Mouse (Mus musculus) CH12.LX (cell line): ENCODE measurements around the gene Iqgap1.

Experiments used
- CHD1 ChIP-seq: IDR thresholded peaks from 2 replicates; pipeline ENCODE4 v1.6.1; 2012; ENCODE audit warnings: low read depth, low read length, improper control_type of control experiment, inconsistent platforms
- CHD2 ChIP-seq: IDR thresholded peaks from 2 replicates; pipeline ENCODE4 v1.6.1; 2011; ENCODE audit warnings: low read length, improper control_type of control experiment
- CTCF ChIP-seq, 2 experiments: IDR thresholded peaks in 1 of 2; conservative IDR thresholded peaks in 1 of 2; 2 replicates each; pipeline ENCODE4 v1.5.1; 2011 to 2012; ENCODE audit warnings: low read depth in 2 of 2, low read length in 2 of 2, improper control_type of control experiment in 1 of 2, inconsistent platforms in 1 of 2, mild to moderate bottlenecking in 1 of 2, moderate library complexity in 1 of 2
- ELF1 ChIP-seq: IDR thresholded peaks from 2 replicates; pipeline ENCODE4 v1.6.1; 2014; ENCODE audit warnings: low read depth, mild to moderate bottlenecking, inconsistent platforms, low read length, improper control_type of control experiment
- EP300 ChIP-seq: IDR thresholded peaks from 2 replicates; pipeline ENCODE4 v1.6.1; 2011; ENCODE audit warnings: low read length, improper control_type of control experiment
- MAX ChIP-seq: IDR thresholded peaks from 2 replicates; pipeline ENCODE4 v1.6.1; 2011; ENCODE audit warnings: low read length, improper control_type of control experiment
- MAZ ChIP-seq: IDR thresholded peaks from 2 replicates; pipeline ENCODE4 v1.6.1; 2012; ENCODE audit warnings: low read depth, mild to moderate bottlenecking, inconsistent platforms, low read length, improper control_type of control experiment, moderate library complexity
- MYC ChIP-seq: IDR thresholded peaks from 2 replicates; pipeline ENCODE4 v1.6.1; 2011; ENCODE audit warnings: low read depth, mild to moderate bottlenecking, improper control_type of control experiment, low read length
- POLR2A ChIP-seq: IDR thresholded peaks from 2 replicates; pipeline ENCODE4 v1.6.1; 2011; ENCODE audit warnings: low read depth, mild to moderate bottlenecking, improper control_type of control experiment, low read length
- SMC3 ChIP-seq: IDR thresholded peaks from 2 replicates; pipeline ENCODE4 v1.6.1; 2011; ENCODE audit warnings: low read depth, low read length, improper control_type of control experiment
- UBTF ChIP-seq: IDR thresholded peaks from 2 replicates; pipeline ENCODE4 v1.6.1; 2012; ENCODE audit warnings: low read depth, mild to moderate bottlenecking, inconsistent platforms, low read length, improper control_type of control experiment, moderate library complexity
- USF1 ChIP-seq: IDR thresholded peaks from 2 replicates; pipeline ENCODE4 v1.6.1; 2014; ENCODE audit warnings: low read depth, mild to moderate bottlenecking, inconsistent platforms, low read length, improper control_type of control experiment
- USF2 ChIP-seq: conservative IDR thresholded peaks from 2 replicates; pipeline ENCODE4 v1.6.1; 2011; ENCODE audit warnings: low read depth, low read length, improper control_type of control experiment

DNA sequence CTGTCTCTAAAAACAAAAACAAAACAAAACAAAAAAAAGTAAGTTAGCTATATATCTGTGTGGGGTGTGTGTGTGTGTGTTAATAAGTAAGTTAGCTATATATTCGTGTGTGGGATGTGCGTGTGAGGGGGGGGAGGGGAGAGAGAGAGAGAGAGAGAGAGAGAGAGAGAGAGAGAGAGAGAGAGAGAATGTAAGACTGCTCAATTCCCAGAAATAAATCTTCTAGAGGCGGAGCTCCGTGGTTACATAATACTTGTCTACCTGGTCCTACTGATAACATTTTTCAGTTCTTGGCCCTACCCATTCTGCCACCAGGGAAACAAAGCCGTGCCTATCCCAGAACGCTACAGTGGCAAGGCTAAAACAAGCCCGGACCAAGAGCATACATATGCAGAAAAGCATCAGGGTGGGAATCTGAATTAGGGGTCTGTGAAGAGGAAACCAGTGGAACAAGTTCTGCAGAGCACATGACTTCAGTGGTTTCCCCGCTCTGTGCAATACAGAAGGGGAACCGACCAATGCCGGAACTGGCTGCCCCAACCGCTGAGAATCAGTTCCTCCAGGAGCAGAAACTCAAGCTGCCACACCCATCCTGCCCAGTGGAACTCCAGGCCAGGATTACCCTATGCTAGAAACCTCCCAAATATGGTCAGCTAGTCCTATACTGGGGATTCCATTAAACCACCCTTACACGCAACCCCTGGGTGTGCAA is 46.7 kb downstream of the Iqgap1 start:
- TF ChIP-seq CTCF (conservative IDR thresholded peaks at IDR 0.05 in 1 of 2, IDR thresholded peaks at IDR 0.05 in 1 of 2; ENCODE audit: low read depth in 2 of 2, low read length in 2 of 2) = 0 out of 4 replicates have a peak, but pooled peaks of 1 of the 2 experiments have one; percentile 2
- TF ChIP-seq USF1 = peak; percentile 75
- TF ChIP-seq SMC3 = peak; percentile 15; the same call in 1 of the 2 replicates
- peak; percentile 96 for TF ChIP-seq MAX
- peak; percentile 87 for TF ChIP-seq MAZ
- no peak for TF ChIP-seq UBTF
- peak; percentile 38 for TF ChIP-seq USF2
- peak; percentile 16; the same call in 1 of the 2 replicates for TF ChIP-seq POLR2A
- TF ChIP-seq CHD1 = peak; percentile 61; the same call in 1 of the 2 replicates
- peak; percentile 88 for TF ChIP-seq ELF1
- TF ChIP-seq EP300 = peak; percentile 94
- TF ChIP-seq CHD2 = peak; percentile 76
- peak; percentile 96 for TF ChIP-seq MYC
